Mouse (Mus musculus): ENCODE measurements around the gene Ripor2. TPM values are rescaled to one million over a fixed set of nuclear protein-coding genes. Genes with fewer than 3 reads are reported as not detected.
A peak's percentile ranks its signal among the peaks of the same experiment; 100 is the strongest.

Ripor2 gene
- total RNA-seq, 1 experiment from 2014 or later: 64.6 TPM

GRCm38 (mm10) chr13:24578317-24578716, 3.7 kb upstream of the Ripor2 start:
- ATAC-seq (replicated peaks; ENCODE audit: low read depth, poor library complexity, severe bottlenecking): no peak

- ATAC-seq (replicated peaks; ENCODE audit: low read depth, poor library complexity, severe bottlenecking): no peak; the same call in 1 of the 2 replicates
Observed at GRCm38 (mm10) chr13:24580759-24581158, 1.2 kb upstream of the Ripor2 start.

GRCm38 (mm10) chr13:24584403-24584802, 2.4 kb downstream of the Ripor2 start:
- no peak for ATAC-seq (replicated peaks; ENCODE audit: low read depth, poor library complexity, severe bottlenecking)

GRCm38 (mm10) chr13:24584841-24585240, 2.9 kb downstream of the Ripor2 start:
- ATAC-seq (replicated peaks; ENCODE audit: low read depth, poor library complexity, severe bottlenecking): no peak

- ATAC-seq (replicated peaks; ENCODE audit: low read depth, poor library complexity, severe bottlenecking): no peak
Observed at GRCm38 (mm10) chr13:24585369-24585768, 3.4 kb downstream of the Ripor2 start.

GRCm38 (mm10) chr13:24587192-24587895, 5.4 kb downstream of the Ripor2 start:
- no peak for ATAC-seq (replicated peaks; ENCODE audit: low read depth, poor library complexity, severe bottlenecking)

- ATAC-seq (replicated peaks; ENCODE audit: low read depth, poor library complexity, severe bottlenecking): no peak
Observed at GRCm38 (mm10) chr13:24588603-24589002, 6.6 kb downstream of the Ripor2 start.

- ATAC-seq (replicated peaks; ENCODE audit: low read depth, poor library complexity, severe bottlenecking): no peak
Observed at GRCm38 (mm10) chr13:24591737-24592136, 9.7 kb downstream of the Ripor2 start.

GRCm38 (mm10) chr13:24594303-24594702, 12.3 kb downstream of the Ripor2 start:
- ATAC-seq (replicated peaks; ENCODE audit: low read depth, poor library complexity, severe bottlenecking): no peak

- ATAC-seq (replicated peaks; ENCODE audit: low read depth, poor library complexity, severe bottlenecking): peak; percentile 78
Observed at GRCm38 (mm10) chr13:24599631-24600041, 17.6 kb downstream of the Ripor2 start.

GRCm38 (mm10) chr13:24602978-24603377, 21.0 kb downstream of the Ripor2 start:
- peak; percentile 69 for ATAC-seq (replicated peaks; ENCODE audit: low read depth, poor library complexity, severe bottlenecking)

- ATAC-seq (replicated peaks; ENCODE audit: low read depth, poor library complexity, severe bottlenecking): no peak
Observed at GRCm38 (mm10) chr13:24603591-24604009, 21.6 kb downstream of the Ripor2 start.

GRCm38 (mm10) chr13:24604096-24604495, 22.1 kb downstream of the Ripor2 start:
- ATAC-seq (replicated peaks; ENCODE audit: low read depth, poor library complexity, severe bottlenecking): no peak

- ATAC-seq (replicated peaks; ENCODE audit: low read depth, poor library complexity, severe bottlenecking): no peak
Observed at GRCm38 (mm10) chr13:24604761-24605591, 23.0 kb downstream of the Ripor2 start.

GRCm38 (mm10) chr13:24605755-24606154, 23.8 kb downstream of the Ripor2 start:
- ATAC-seq (replicated peaks; ENCODE audit: low read depth, poor library complexity, severe bottlenecking): no peak

- ATAC-seq (replicated peaks; ENCODE audit: low read depth, poor library complexity, severe bottlenecking): no peak
Observed at GRCm38 (mm10) chr13:24607961-24608360, 26.0 kb downstream of the Ripor2 start.

- no peak for ATAC-seq (replicated peaks; ENCODE audit: low read depth, poor library complexity, severe bottlenecking)
Observed at GRCm38 (mm10) chr13:24608709-24609108, 26.7 kb downstream of the Ripor2 start.

GRCm38 (mm10) chr13:24610883-24611282, 28.9 kb downstream of the Ripor2 start:
- no peak for ATAC-seq (replicated peaks; ENCODE audit: low read depth, poor library complexity, severe bottlenecking)

- ATAC-seq (replicated peaks; ENCODE audit: low read depth, poor library complexity, severe bottlenecking): no peak
Observed at GRCm38 (mm10) chr13:24613031-24613430, 31.0 kb downstream of the Ripor2 start.

- peak; percentile 67 for ATAC-seq (replicated peaks; ENCODE audit: low read depth, poor library complexity, severe bottlenecking)
Observed at GRCm38 (mm10) chr13:24613433-24613832, 31.4 kb downstream of the Ripor2 start.
